Mouse (Mus musculus) heart, embryonic 14.5 days (tissue): ENCODE data around the gene Spaca1. TPM values are rescaled to one million over a fixed set of nuclear protein-coding genes. Genes with fewer than 3 reads are reported as not detected.

Experiments
- ATAC-seq: fragments of 200-750 bp; cut with Nextera tagmentation; 2 replicates; pipeline ENCODE4 v1.8.0; 2017; ENCODE audit warnings: low read depth, moderate TSS enrichment; ENCODE audit not compliant: insufficient number of reproducible peaks, insufficient read depth, low FRiP score
- H3K27ac ChIP-seq, 2 experiments: fragments of 200-500 bp in 1 of 2; fragments of 300-500 bp in 1 of 2; sonication (generic) in 1 of 2; replicated peaks in 1 of 2; 2 replicates each; pipeline ENCODE4 v1.5.1; 2012 to 2014; ENCODE audit warnings: low read depth in 2 of 2, low read length in 2 of 2, control low read depth in 1 of 2, mild to moderate bottlenecking in 1 of 2, mixed read lengths in 1 of 2; ENCODE audit not compliant: control insufficient read depth in 1 of 2, insufficient read depth in 1 of 2
- H3K27me3 ChIP-seq: fragments of 300-500 bp; sonication (generic); 2 replicates; pipeline ENCODE4 v1.6.1; 2014; ENCODE audit warnings: mild to moderate bottlenecking, low read length, control low read depth; ENCODE audit not compliant: control insufficient read depth, insufficient read depth
- H3K36me3 ChIP-seq: fragments of 300-500 bp; sonication (generic); 2 replicates; pipeline ENCODE4 v1.6.1; 2014; ENCODE audit warnings: mild to moderate bottlenecking, control low read depth, low read length, mixed read lengths; ENCODE audit not compliant: control insufficient read depth, insufficient read depth
- H3K4me1 ChIP-seq, 2 experiments: fragments of 200-500 bp in 1 of 2; fragments of 300-500 bp in 1 of 2; sonication (generic) in 1 of 2; 2 replicates each; pipeline ENCODE4 v1.6.1; 2012 to 2014; ENCODE audit warnings: low read length in 2 of 2, control low read depth in 1 of 2, mixed read lengths in 1 of 2; ENCODE audit not compliant: control insufficient read depth in 2 of 2, insufficient read depth in 2 of 2
- H3K4me2 ChIP-seq: fragments of 300-500 bp; sonication (generic); 2 replicates; pipeline ENCODE4 v1.6.1; 2014; ENCODE audit warnings: mild to moderate bottlenecking, low read length
- H3K4me3 ChIP-seq, 2 experiments: fragments of 200-500 bp in 1 of 2; fragments of 300-500 bp in 1 of 2; sonication (generic) in 1 of 2; 2 replicates each; pipeline ENCODE4 v1.5.1; 2012 to 2014; ENCODE audit warnings: low read length in 2 of 2, mild to moderate bottlenecking in 2 of 2, control low read depth in 1 of 2, low read depth in 1 of 2, moderate library complexity in 1 of 2; ENCODE audit not compliant: control insufficient read depth in 1 of 2, insufficient read depth in 1 of 2
- H3K9ac ChIP-seq: fragments of 300-500 bp; sonication (generic); 2 replicates; pipeline ENCODE4 v1.6.1; 2014; ENCODE audit warnings: mild to moderate bottlenecking, low read length
- H3K9me3 ChIP-seq: fragments of 300-500 bp; sonication (generic); 2 replicates; pipeline ENCODE4 v1.6.1; 2016; ENCODE audit warnings: low read length, control low read depth; ENCODE audit not compliant: control insufficient read depth
- WGBS: fragments of 180-500 bp; shearing (Covaris S2); extraction: QIAGEN DNeasy Blood & Tissue Kit; methylation state at CpG from one replicate; pipeline ENCODE4 v1.1.7; 2014; 5-methylcytosine and 5-hydroxymethylcytosine counted together
- polyA plus RNA-seq: library from polyadenylated mRNA; unstranded; fragments of >200 nt; fragmentation: Nextera tagmentation; extraction: Ambion mirVana; gene quantifications from 2 replicates; pipeline ENCODE4 v1.2.1, GENCODE M21; 2014

Gene Spaca1
- polyA plus RNA-seq, 1 experiment from 2014 or later, result 0.84 TPM

GRCm38 (mm10) chr4:33992687-33993086 lies 57.3 kb downstream of the Spaca1 start:
- H3K4me2 ChIP-seq, result no peak overlapping the region
- 63% methylated on average over 2 of the region's 3 CpGs for WGBS
- no peak overlapping the region for H3K27ac ChIP-seq
- no peak overlapping the region for H3K4me3 ChIP-seq
- no peaks in the 10 kb centered on the region for H3K4me1 ChIP-seq
- no peaks in the 10 kb centered on the region for H3K36me3 ChIP-seq
- ATAC-seq, result no peak
- H3K9ac ChIP-seq, result no peak overlapping the region
- no peaks in the 10 kb centered on the region for H3K27me3 ChIP-seq
- no peaks in the 10 kb centered on the region for H3K9me3 ChIP-seq

GRCm38 (mm10) chr4:33988466-33989089 lies 61.4 kb downstream of the Spaca1 start:
- no peak overlapping the region for H3K4me3 ChIP-seq
- H3K4me1 ChIP-seq, result no peaks in the 10 kb centered on the region
- no peak overlapping the region for H3K27ac ChIP-seq
- no peak overlapping the region for H3K4me2 ChIP-seq
- H3K36me3 ChIP-seq, result no peaks in the 10 kb centered on the region
- no peaks in the 10 kb centered on the region for H3K9me3 ChIP-seq
- ATAC-seq, result no peak
- no peaks in the 10 kb centered on the region for H3K27me3 ChIP-seq
- H3K9ac ChIP-seq, result no peak overlapping the region
- WGBS, result 71% methylated on average over 5 of the region's 5 CpGs

Other genes starting within 250 kb of the Spaca1 start
- gene Cnr1, start 125.6 kb downstream of the Spaca1 start, polyA plus RNA-seq, result 0.23 and 0.24 TPM in 2 replicates